Mouse (Mus musculus): ENCODE results near the gene Tll2. TPM values are rescaled to one million over a fixed set of nuclear protein-coding genes. Genes with fewer than 3 reads are reported as not detected.

The Tll2 gene
- polyA plus RNA-seq, 1 experiment from 2014 or later, result not detected

- ATAC-seq (ENCODE audit: low FRiP score, low TSS enrichment), result no peak
- H3K27ac ChIP-seq (ENCODE audit: low read length), result no peak overlapping the region
- no peaks in the 10 kb centered on the region for H3K36me3 ChIP-seq (ENCODE audit: insufficient read depth, low read length)
- H3K9ac ChIP-seq (replicated peaks; ENCODE audit: low read length), result no peak overlapping the region
- H3K4me3 ChIP-seq (ENCODE audit: low read length), result no peak overlapping the region
- 65% methylated on average over 14 of the region's 14 CpGs for WGBS
- H3K9me3 ChIP-seq (ENCODE audit: low read length), result no peaks in the 10 kb centered on the region
- no peak overlapping the region for H3K4me2 ChIP-seq (replicated peaks; ENCODE audit: low read depth, low read length)
- no peaks in the 10 kb centered on the region for H3K4me1 ChIP-seq (ENCODE audit: insufficient read depth, low read length)
- no peaks in the 10 kb centered on the region for H3K27me3 ChIP-seq (ENCODE audit: insufficient read depth, low read length)
Observed at GRCm38 (mm10) chr19:41165144-41165913, 41.3 kb downstream of the Tll2 start.

GRCm38 (mm10) chr19:41164447-41165095, 42.1 kb downstream of the Tll2 start:
- Histone ChIP-seq H3K27ac (ENCODE audit: low read length) (no peak overlapping the region), H3K9me3 (ENCODE audit: low read length) (no peaks in the 10 kb centered on the region), H3K27me3 (ENCODE audit: insufficient read depth, low read length) (no peaks in the 10 kb centered on the region), H3K4me1 (ENCODE audit: insufficient read depth, low read length) (no peaks in the 10 kb centered on the region), H3K9ac (replicated peaks; ENCODE audit: low read length) (no peak overlapping the region), H3K36me3 (ENCODE audit: insufficient read depth, low read length) (no peaks in the 10 kb centered on the region), H3K4me2 (replicated peaks; ENCODE audit: low read depth, low read length) (no peak overlapping the region), H3K4me3 (ENCODE audit: low read length) (no peak overlapping the region)
- WGBS, result 65% methylated on average over 10 of the region's 10 CpGs
- no peak for ATAC-seq (ENCODE audit: low FRiP score, low TSS enrichment)

GRCm38 (mm10) chr19:41160388-41160787, 46.2 kb downstream of the Tll2 start:
- H3K27ac ChIP-seq (ENCODE audit: low read length), result no peak overlapping the region
- H3K9me3 ChIP-seq (ENCODE audit: low read length), result no peaks in the 10 kb centered on the region
- 0 out of 2 replicates have a peak, but pooled peaks have one; percentile 23 for ATAC-seq (ENCODE audit: low FRiP score, low TSS enrichment)
- no peak overlapping the region for H3K4me3 ChIP-seq (ENCODE audit: low read length)
- no peak overlapping the region for H3K9ac ChIP-seq (replicated peaks; ENCODE audit: low read length)
- 42% methylated on average over 14 of the region's 14 CpGs for WGBS
- no peaks in the 10 kb centered on the region for H3K36me3 ChIP-seq (ENCODE audit: insufficient read depth, low read length)
- no peak overlapping the region for H3K4me2 ChIP-seq (replicated peaks; ENCODE audit: low read depth, low read length)
- H3K27me3 ChIP-seq (ENCODE audit: insufficient read depth, low read length), result no peaks in the 10 kb centered on the region
- no peaks in the 10 kb centered on the region for H3K4me1 ChIP-seq (ENCODE audit: insufficient read depth, low read length)

- H3K4me3 ChIP-seq (ENCODE audit: low read length), result no peak overlapping the region
- no peaks in the 10 kb centered on the region for H3K27me3 ChIP-seq (ENCODE audit: insufficient read depth, low read length)
- WGBS, result 62% methylated on average over 7 of the region's 7 CpGs
- no peak overlapping the region for H3K4me2 ChIP-seq (replicated peaks; ENCODE audit: low read depth, low read length)
- H3K9me3 ChIP-seq (ENCODE audit: low read length), result no peaks in the 10 kb centered on the region
- no peak for ATAC-seq (ENCODE audit: low FRiP score, low TSS enrichment)
- no peak overlapping the region for H3K9ac ChIP-seq (replicated peaks; ENCODE audit: low read length)
- H3K4me1 ChIP-seq (ENCODE audit: insufficient read depth, low read length), result no peaks in the 10 kb centered on the region
- no peaks in the 10 kb centered on the region for H3K36me3 ChIP-seq (ENCODE audit: insufficient read depth, low read length)
- no peak overlapping the region for H3K27ac ChIP-seq (ENCODE audit: low read length)
Observed at GRCm38 (mm10) chr19:41154681-41155080, 52.0 kb downstream of the Tll2 start.

- no peaks in the 10 kb centered on the region for H3K4me1 ChIP-seq (ENCODE audit: insufficient read depth, low read length)
- WGBS, result 84% methylated on average over 4 of the region's 4 CpGs
- no peaks in the 10 kb centered on the region for H3K27me3 ChIP-seq (ENCODE audit: insufficient read depth, low read length)
- no peak overlapping the region for H3K4me2 ChIP-seq (replicated peaks; ENCODE audit: low read depth, low read length)
- H3K27ac ChIP-seq (ENCODE audit: low read length), result no peak overlapping the region
- ATAC-seq (ENCODE audit: low FRiP score, low TSS enrichment), result no peak
- no peaks in the 10 kb centered on the region for H3K9me3 ChIP-seq (ENCODE audit: low read length)
- no peak overlapping the region for H3K4me3 ChIP-seq (ENCODE audit: low read length)
- H3K36me3 ChIP-seq (ENCODE audit: insufficient read depth, low read length), result no peaks in the 10 kb centered on the region
- H3K9ac ChIP-seq (replicated peaks; ENCODE audit: low read length), result no peak overlapping the region
Observed at GRCm38 (mm10) chr19:41152462-41152861, 54.2 kb downstream of the Tll2 start.

- no peak overlapping the region for H3K4me3 ChIP-seq (ENCODE audit: low read length)
- WGBS, result 92% methylated on average over 3 of the region's 3 CpGs
- no peak overlapping the region for H3K4me2 ChIP-seq (replicated peaks; ENCODE audit: low read depth, low read length)
- no peaks in the 10 kb centered on the region for H3K27me3 ChIP-seq (ENCODE audit: insufficient read depth, low read length)
- no peaks in the 10 kb centered on the region for H3K9me3 ChIP-seq (ENCODE audit: low read length)
- H3K4me1 ChIP-seq (ENCODE audit: insufficient read depth, low read length), result no peaks in the 10 kb centered on the region
- ATAC-seq (ENCODE audit: low FRiP score, low TSS enrichment), result no peak
- H3K36me3 ChIP-seq (ENCODE audit: insufficient read depth, low read length), result no peaks in the 10 kb centered on the region
- H3K27ac ChIP-seq (ENCODE audit: low read length), result no peak overlapping the region
- no peak overlapping the region for H3K9ac ChIP-seq (replicated peaks; ENCODE audit: low read length)
Observed at GRCm38 (mm10) chr19:41152016-41152370, 54.6 kb downstream of the Tll2 start.

- H3K36me3 ChIP-seq (ENCODE audit: insufficient read depth, low read length), result no peaks in the 10 kb centered on the region
- H3K27ac ChIP-seq (ENCODE audit: low read length), result no peak overlapping the region
- WGBS, result 50% methylated on average over 7 of the region's 7 CpGs
- ATAC-seq (ENCODE audit: low FRiP score, low TSS enrichment), result no peak
- no peak overlapping the region for H3K4me2 ChIP-seq (replicated peaks; ENCODE audit: low read depth, low read length)
- no peak overlapping the region for H3K4me3 ChIP-seq (ENCODE audit: low read length)
- H3K4me1 ChIP-seq (ENCODE audit: insufficient read depth, low read length), result no peaks in the 10 kb centered on the region
- no peaks in the 10 kb centered on the region for H3K9me3 ChIP-seq (ENCODE audit: low read length)
- no peaks in the 10 kb centered on the region for H3K27me3 ChIP-seq (ENCODE audit: insufficient read depth, low read length)
- no peak overlapping the region for H3K9ac ChIP-seq (replicated peaks; ENCODE audit: low read length)
Observed at GRCm38 (mm10) chr19:41151321-41152015, 55.2 kb downstream of the Tll2 start.

GRCm38 (mm10) chr19:41140961-41141360, 65.7 kb downstream of the Tll2 start:
- H3K4me2 ChIP-seq (replicated peaks; ENCODE audit: low read depth, low read length), result no peak overlapping the region
- H3K4me3 ChIP-seq (ENCODE audit: low read length), result no peak overlapping the region
- H3K27ac ChIP-seq (ENCODE audit: low read length), result no peak overlapping the region
- no peak for ATAC-seq (ENCODE audit: low FRiP score, low TSS enrichment)
- no peaks in the 10 kb centered on the region for H3K9me3 ChIP-seq (ENCODE audit: low read length)
- WGBS, result 58% methylated on average over 8 of the region's 8 CpGs
- no peak overlapping the region for H3K9ac ChIP-seq (replicated peaks; ENCODE audit: low read length)
- no peaks in the 10 kb centered on the region for H3K4me1 ChIP-seq (ENCODE audit: insufficient read depth, low read length)
- no peaks in the 10 kb centered on the region for H3K27me3 ChIP-seq (ENCODE audit: insufficient read depth, low read length)
- H3K36me3 ChIP-seq (ENCODE audit: insufficient read depth, low read length), result no peaks in the 10 kb centered on the region

- Histone ChIP-seq H3K4me2 (replicated peaks; ENCODE audit: low read depth, low read length) (no peak overlapping the region), H3K27ac (ENCODE audit: low read length) (no peak overlapping the region), H3K4me3 (ENCODE audit: low read length) (no peak overlapping the region), H3K4me1 (ENCODE audit: insufficient read depth, low read length) (no peaks in the 10 kb centered on the region), H3K27me3 (ENCODE audit: insufficient read depth, low read length) (no peaks in the 10 kb centered on the region), H3K9ac (replicated peaks; ENCODE audit: low read length) (no peak overlapping the region), H3K9me3 (ENCODE audit: low read length) (no peaks in the 10 kb centered on the region), H3K36me3 (ENCODE audit: insufficient read depth, low read length) (no peaks in the 10 kb centered on the region)
- no peak for ATAC-seq (ENCODE audit: low FRiP score, low TSS enrichment)
- 53% methylated on average over 4 of the region's 4 CpGs for WGBS
Observed at GRCm38 (mm10) chr19:41139629-41140028, 67.0 kb downstream of the Tll2 start.

- WGBS, result 12% methylated on average over 3 of the region's 3 CpGs
- Histone ChIP-seq H3K4me2 (replicated peaks; ENCODE audit: low read depth, low read length) (no peak overlapping the region), H3K9me3 (ENCODE audit: low read length) (no peaks in the 10 kb centered on the region), H3K4me1 (ENCODE audit: insufficient read depth, low read length) (no peaks in the 10 kb centered on the region), H3K4me3 (ENCODE audit: low read length) (no peak overlapping the region), H3K9ac (replicated peaks; ENCODE audit: low read length) (no peak overlapping the region), H3K36me3 (ENCODE audit: insufficient read depth, low read length) (no peaks in the 10 kb centered on the region), H3K27ac (ENCODE audit: low read length) (no peak overlapping the region), H3K27me3 (ENCODE audit: insufficient read depth, low read length) (no peaks in the 10 kb centered on the region)
- no peak for ATAC-seq (ENCODE audit: low FRiP score, low TSS enrichment)
Observed at GRCm38 (mm10) chr19:41123009-41123408, 83.6 kb downstream of the Tll2 start.
